Mouse (Mus musculus) central nervous system, embryonic 11.5 days (tissue): ENCODE measurements around the gene Taar7b. TPM values are rescaled to one million over a fixed set of nuclear protein-coding genes. Genes with fewer than 3 reads are reported as not detected.

Source experiments
- polyA plus RNA-seq: library from polyadenylated mRNA; depleted of rRNA; stranded (reverse); fragments of >200 nt; gene quantifications from 2 replicates; pipeline ENCODE4 v1.2.3, GENCODE M21; 2012; rRNA removed

Taar7b gene
- polyA plus RNA-seq: not detected in 2 replicates

GRCm38 (mm10) chr10:23999639-24000038 lies at the start of gene Taar7b:
TSS of gene Taar7b (plus strand) at chr10:23999939.

GRCm38 (mm10) chr10:23960444-23960915 lies 39.3 kb upstream of the Taar7b start, which contains the start of gene Taar4:
TSS of gene Taar4 (plus strand) at chr10:23960494.

GRCm38 (mm10) chr10:23970656-23971165 lies 29.0 kb upstream of the Taar7b start, which contains the start of gene Taar5:
TSS of gene Taar5 (plus strand) at chr10:23970706.

GRCm38 (mm10) chr10:23985546-23985945 lies 14.2 kb upstream of the Taar7b start, which contains the start of gene Taar6:
TSS of gene Taar6 (minus strand) at chr10:23985646.

GRCm38 (mm10) chr10:23993381-23993780 lies 6.4 kb upstream of the Taar7b start, which contains the start of gene Taar7a:
TSS of gene Taar7a (minus strand) at chr10:23993481.

GRCm38 (mm10) chr10:24026922-24027321 lies 27.2 kb downstream of the Taar7b start, which contains the start of gene Taar7d:
TSS of gene Taar7d (plus strand) at chr10:24027222.

GRCm38 (mm10) chr10:24037314-24037713 lies 37.6 kb downstream of the Taar7b start, which contains the start of gene Taar7e:
TSS of gene Taar7e (plus strand) at chr10:24037614.

GRCm38 (mm10) chr10:24049210-24049609 lies 49.5 kb downstream of the Taar7b start, which contains the start of gene Taar7f:
TSS of gene Taar7f (plus strand) at chr10:24049510.

Other genes starting within 250 kb of the Taar7b start
- gene Rps12, start 212.7 kb upstream of the Taar7b start, polyA plus RNA-seq: 3,597 and 5,155 TPM in 2 replicates
- gene Slc18b1, start 203.0 kb upstream of the Taar7b start, polyA plus RNA-seq: 15.1 and 17.1 TPM in 2 replicates
- gene Vnn3, start 148.5 kb upstream of the Taar7b start, polyA plus RNA-seq: 0.04 TPM in 1 of 2 replicates, not detected in the other
- gene Vnn1, start 105.3 kb upstream of the Taar7b start, polyA plus RNA-seq: 1.0 and 1.4 TPM in 2 replicates
- gene Taar1, start 79.6 kb upstream of the Taar7b start, polyA plus RNA-seq: not detected in 2 replicates
- gene Taar2, start 61.4 kb upstream of the Taar7b start, polyA plus RNA-seq: not detected in 2 replicates
- gene Taar3, start 50.4 kb upstream of the Taar7b start, polyA plus RNA-seq: not detected in 2 replicates
- gene Taar4, start 39.4 kb upstream of the Taar7b start, polyA plus RNA-seq: not detected in 2 replicates
- 0.10 TPM in 1 of 2 replicates, not detected in the other for gene Taar5, start 29.2 kb upstream of the Taar7b start, polyA plus RNA-seq
- not detected in 2 replicates for gene Taar6, start 14.3 kb upstream of the Taar7b start, polyA plus RNA-seq
- gene Taar7a, start 6.5 kb upstream of the Taar7b start, polyA plus RNA-seq: not detected in 2 replicates
- gene Taar7d, start 27.3 kb downstream of the Taar7b start, polyA plus RNA-seq: not detected in 2 replicates
- not detected in 2 replicates for gene Taar7e, start 37.7 kb downstream of the Taar7b start, polyA plus RNA-seq
- not detected in 2 replicates for gene Taar7f, start 49.6 kb downstream of the Taar7b start, polyA plus RNA-seq
- not detected in 2 replicates for gene Taar8a, start 76.6 kb downstream of the Taar7b start, polyA plus RNA-seq
- gene Taar8b, start 92.4 kb downstream of the Taar7b start, polyA plus RNA-seq: not detected in 2 replicates
- not detected in 2 replicates for gene Taar8c, start 102.0 kb downstream of the Taar7b start, polyA plus RNA-seq
- not detected in 2 replicates for gene Taar9, start 109.6 kb downstream of the Taar7b start, polyA plus RNA-seq
- 37.9 and 67.8 TPM in 2 replicates for gene Stx7, start 149.4 kb downstream of the Taar7b start, polyA plus RNA-seq
- 8.5 and 19.2 TPM in 2 replicates for gene Moxd1, start 223.6 kb downstream of the Taar7b start, polyA plus RNA-seq